Mouse (Mus musculus) embryo, embryonic 10.5 days (tissue): ENCODE data around the gene Chrdl1.

ENCODE experiments used
- DNase-seq: peaks from one replicate; pipeline ENCODE4 v3.0.0-alpha.2; 2015; ENCODE audit warnings: low spot score

Chrdl1 gene

GRCm38 (mm10) chrX:143393791-143394369 lies at the start of gene Chrdl1:
Gene Chrdl1 (minus strand): TSS chrX:143394262.
- peak; percentile 30 for DNase-seq

- DNase-seq = no peak
Observed at GRCm38 (mm10) chrX:143442638-143443037, 48.6 kb upstream of the Chrdl1 start.

- no peak for DNase-seq
Observed at GRCm38 (mm10) chrX:143404601-143405000, 10.5 kb upstream of the Chrdl1 start.

GRCm38 (mm10) chrX:143366256-143366959 lies 27.7 kb downstream of the Chrdl1 start:
- DNase-seq = no peak

GRCm38 (mm10) chrX:143347227-143347626 lies 46.8 kb downstream of the Chrdl1 start:
- DNase-seq = no peak

- no peak for DNase-seq
Observed at GRCm38 (mm10) chrX:143346739-143347138, 47.3 kb downstream of the Chrdl1 start.

GRCm38 (mm10) chrX:143344509-143345495 lies 49.3 kb downstream of the Chrdl1 start:
- peak; percentile 8 for DNase-seq

GRCm38 (mm10) chrX:143338156-143338555 lies 55.9 kb downstream of the Chrdl1 start:
- peak; percentile 5 for DNase-seq

GRCm38 (mm10) chrX:143337561-143337960 lies 56.5 kb downstream of the Chrdl1 start:
- no peak for DNase-seq

GRCm38 (mm10) chrX:143336661-143337060 lies 57.4 kb downstream of the Chrdl1 start:
- DNase-seq = no peak

- DNase-seq = no peak
Observed at GRCm38 (mm10) chrX:143335846-143336245, 58.2 kb downstream of the Chrdl1 start.

- no peak for DNase-seq
Observed at GRCm38 (mm10) chrX:143313166-143313565, 80.9 kb downstream of the Chrdl1 start.

GRCm38 (mm10) chrX:143294726-143295125 lies 99.3 kb downstream of the Chrdl1 start:
- DNase-seq = no peak

- DNase-seq = peak; percentile 19
Observed at GRCm38 (mm10) chrX:143275202-143275601, 118.9 kb downstream of the Chrdl1 start.

- DNase-seq = no peak
Observed at GRCm38 (mm10) chrX:143250709-143251108, 143.4 kb downstream of the Chrdl1 start.
